Mouse (Mus musculus): ENCODE results near the gene Itpr3. TPM values are rescaled to one million over a fixed set of nuclear protein-coding genes. Genes with fewer than 3 reads are reported as not detected.

The Itpr3 gene
- polyA plus RNA-seq, 1 experiment from 2014 or later: 0.79 TPM

GRCm38 (mm10) chr17:27105698-27106470 is 48.8 kb downstream of the Itpr3 start:
- H3K4me2 ChIP-seq: no peak overlapping the region
- H3K4me1 ChIP-seq (replicated peaks): no peaks in the 10 kb centered on the region
- no peaks in the 10 kb centered on the region for H3K36me3 ChIP-seq
- 71% methylated on average over 12 of the region's 18 CpGs for WGBS
- no peaks in the 10 kb centered on the region for H3K27me3 ChIP-seq
- no peaks in the 10 kb centered on the region for H3K9me3 ChIP-seq
- no peak for ATAC-seq (ENCODE audit: low FRiP score, low read depth)
- H3K27ac ChIP-seq (replicated peaks): no peak overlapping the region
- no peak overlapping the region for H3K4me3 ChIP-seq
- H3K9ac ChIP-seq: no peak overlapping the region

GRCm38 (mm10) chr17:27106745-27107144 is 49.6 kb downstream of the Itpr3 start:
- ATAC-seq (ENCODE audit: low FRiP score, low read depth): no peak
- Histone ChIP-seq H3K27ac (replicated peaks) (no peak overlapping the region), H3K4me1 (replicated peaks) (no peaks in the 10 kb centered on the region), H3K9ac (no peak overlapping the region), H3K9me3 (no peaks in the 10 kb centered on the region), H3K4me2 (no peak overlapping the region), H3K36me3 (no peaks in the 10 kb centered on the region), H3K27me3 (no peaks in the 10 kb centered on the region), H3K4me3 (no peak overlapping the region)
- WGBS: 91% methylated on average over 9 of the region's 9 CpGs

- no peak overlapping the region for H3K27ac ChIP-seq (replicated peaks)
- WGBS: 71% methylated on average over 6 of the region's 6 CpGs
- no peaks in the 10 kb centered on the region for H3K9me3 ChIP-seq
- H3K4me2 ChIP-seq: no peak overlapping the region
- H3K36me3 ChIP-seq: no peaks in the 10 kb centered on the region
- no peak overlapping the region for H3K9ac ChIP-seq
- H3K27me3 ChIP-seq: no peaks in the 10 kb centered on the region
- ATAC-seq (ENCODE audit: low FRiP score, low read depth): no peak
- H3K4me3 ChIP-seq: no peak overlapping the region
- no peaks in the 10 kb centered on the region for H3K4me1 ChIP-seq (replicated peaks)
Measured at GRCm38 (mm10) chr17:27107936-27108335, 50.8 kb downstream of the Itpr3 start.

GRCm38 (mm10) chr17:27110072-27110471 is 53.0 kb downstream of the Itpr3 start:
- Histone ChIP-seq H3K4me2 (no peak overlapping the region), H3K9me3 (no peaks in the 10 kb centered on the region), H3K4me3 (no peak overlapping the region), H3K27me3 (no peaks in the 10 kb centered on the region), H3K4me1 (replicated peaks) (no peaks in the 10 kb centered on the region), H3K9ac (no peak overlapping the region), H3K36me3 (no peaks in the 10 kb centered on the region), H3K27ac (replicated peaks) (no peak overlapping the region)
- no peak for ATAC-seq (ENCODE audit: low FRiP score, low read depth)
- WGBS: 89% methylated on average over 7 of the region's 7 CpGs

- H3K36me3 ChIP-seq: 0 out of 2 replicates have a peak, but pooled peaks cover 8% of the 10 kb centered on the region
- ATAC-seq (ENCODE audit: low FRiP score, low read depth): no peak
- H3K27ac ChIP-seq (replicated peaks): no peak overlapping the region
- no peaks in the 10 kb centered on the region for H3K9me3 ChIP-seq
- 88% methylated on average over 25 of the region's 25 CpGs for WGBS
- H3K4me2 ChIP-seq: no peak overlapping the region
- no peak overlapping the region for H3K9ac ChIP-seq
- no peak overlapping the region for H3K4me3 ChIP-seq
- no peaks in the 10 kb centered on the region for H3K27me3 ChIP-seq
- H3K4me1 ChIP-seq (replicated peaks): peaks cover 24% of the 10 kb centered on the region
Measured at GRCm38 (mm10) chr17:27118676-27119539, 61.8 kb downstream of the Itpr3 start.

- H3K4me3 ChIP-seq: no peak overlapping the region
- no peaks in the 10 kb centered on the region for H3K9me3 ChIP-seq
- no peaks in the 10 kb centered on the region for H3K27me3 ChIP-seq
- H3K4me1 ChIP-seq (replicated peaks): peaks cover 26% of the 10 kb centered on the region
- ATAC-seq (ENCODE audit: low FRiP score, low read depth): no peak
- no peak overlapping the region for H3K4me2 ChIP-seq
- H3K36me3 ChIP-seq: 0 out of 2 replicates have a peak, but pooled peaks cover 10% of the 10 kb centered on the region
- no peak overlapping the region for H3K27ac ChIP-seq (replicated peaks)
- H3K9ac ChIP-seq: no peak overlapping the region
- 65% methylated on average over 4 of the region's 4 CpGs for WGBS
Measured at GRCm38 (mm10) chr17:27119540-27119895, 62.4 kb downstream of the Itpr3 start.

GRCm38 (mm10) chr17:27119954-27120353 is 62.9 kb downstream of the Itpr3 start:
- 0 out of 2 replicates have a peak, but pooled peaks cover 10% of the 10 kb centered on the region for H3K36me3 ChIP-seq
- no peak overlapping the region for H3K9ac ChIP-seq
- no peaks in the 10 kb centered on the region for H3K9me3 ChIP-seq
- WGBS: 72% methylated on average over 8 of the region's 8 CpGs
- no peak overlapping the region for H3K4me2 ChIP-seq
- no peak overlapping the region for H3K4me3 ChIP-seq
- H3K27me3 ChIP-seq: no peaks in the 10 kb centered on the region
- peak overlapping the region; percentile 34; the same call in 1 of the 2 replicates for H3K27ac ChIP-seq (replicated peaks)
- ATAC-seq (ENCODE audit: low FRiP score, low read depth): no peak
- H3K4me1 ChIP-seq (replicated peaks): peaks cover 30% of the 10 kb centered on the region

- 0 out of 2 replicates have a peak overlapping the region, but pooled peaks have one; percentile 34 for H3K27ac ChIP-seq (replicated peaks)
- WGBS: 5% methylated on average over 17 of the region's 18 CpGs
Measured at GRCm38 (mm10) chr17:27120561-27121024, 63.5 kb downstream of the Itpr3 start.

GRCm38 (mm10) chr17:27121266-27121665 is 64.2 kb downstream of the Itpr3 start:
- peaks cover 40% of the 10 kb centered on the region for H3K4me1 ChIP-seq (replicated peaks)
- H3K27me3 ChIP-seq: no peaks in the 10 kb centered on the region
- H3K4me3 ChIP-seq: no peak overlapping the region
- H3K27ac ChIP-seq (replicated peaks): no peak overlapping the region
- 33% methylated on average over 14 of the region's 14 CpGs for WGBS
- H3K9me3 ChIP-seq: no peaks in the 10 kb centered on the region
- no peak overlapping the region for H3K9ac ChIP-seq
- H3K36me3 ChIP-seq: 0 out of 2 replicates have a peak, but pooled peaks cover 10% of the 10 kb centered on the region
- no peak overlapping the region for H3K4me2 ChIP-seq
- no peak for ATAC-seq (ENCODE audit: low FRiP score, low read depth)

More at GRCm38 (mm10) chr17:27120561-27121024, 63.5 kb downstream of the Itpr3 start:
- peaks cover 37% of the 10 kb centered on the region for H3K4me1 ChIP-seq (replicated peaks)
- H3K27me3 ChIP-seq: no peaks in the 10 kb centered on the region
- peak; percentile 31; the same call in 1 of the 2 replicates for ATAC-seq (ENCODE audit: low FRiP score, low read depth)
- 0 out of 2 replicates have a peak, but pooled peaks cover 10% of the 10 kb centered on the region for H3K36me3 ChIP-seq
- H3K9ac ChIP-seq: no peak overlapping the region
- peak overlapping the region; percentile 32; the same call in 1 of the 2 replicates for H3K4me2 ChIP-seq
- no peak overlapping the region for H3K4me3 ChIP-seq
- H3K9me3 ChIP-seq: no peaks in the 10 kb centered on the region

- H3K4me1 ChIP-seq (replicated peaks): peaks cover 46% of the 10 kb centered on the region
- H3K9ac ChIP-seq: no peak overlapping the region
- ATAC-seq (ENCODE audit: low FRiP score, low read depth): no peak
- 63% methylated on average over 7 of the region's 7 CpGs for WGBS
- no peak overlapping the region for H3K4me3 ChIP-seq
- no peak overlapping the region for H3K27ac ChIP-seq (replicated peaks)
- no peak overlapping the region for H3K4me2 ChIP-seq
- H3K9me3 ChIP-seq: no peaks in the 10 kb centered on the region
- H3K36me3 ChIP-seq: 0 out of 2 replicates have a peak, but pooled peaks cover 10% of the 10 kb centered on the region
- no peaks in the 10 kb centered on the region for H3K27me3 ChIP-seq
Measured at GRCm38 (mm10) chr17:27121781-27122180, 64.7 kb downstream of the Itpr3 start.

GRCm38 (mm10) chr17:27122701-27123100 is 65.6 kb downstream of the Itpr3 start:
- no peak for ATAC-seq (ENCODE audit: low FRiP score, low read depth)
- WGBS: 81% methylated on average over 11 of the region's 11 CpGs
- Histone ChIP-seq H3K4me2 (no peak overlapping the region), H3K27me3 (no peaks in the 10 kb centered on the region), H3K36me3 (0 out of 2 replicates have a peak, but pooled peaks cover 10% of the 10 kb centered on the region), H3K9ac (no peak overlapping the region), H3K4me1 (replicated peaks) (peaks cover 52% of the 10 kb centered on the region), H3K4me3 (no peak overlapping the region), H3K27ac (replicated peaks) (no peak overlapping the region), H3K9me3 (no peaks in the 10 kb centered on the region)

- H3K27ac ChIP-seq (replicated peaks): no peak overlapping the region
- no peaks in the 10 kb centered on the region for H3K27me3 ChIP-seq
- H3K4me1 ChIP-seq (replicated peaks): peaks cover 52% of the 10 kb centered on the region
- 98% methylated on average over 2 of the region's 2 CpGs for WGBS
- H3K36me3 ChIP-seq: 0 out of 2 replicates have a peak, but pooled peaks cover 10% of the 10 kb centered on the region
- no peak overlapping the region for H3K4me2 ChIP-seq
- no peak for ATAC-seq (ENCODE audit: low FRiP score, low read depth)
- H3K9ac ChIP-seq: no peak overlapping the region
- no peaks in the 10 kb centered on the region for H3K9me3 ChIP-seq
- no peak overlapping the region for H3K4me3 ChIP-seq
Measured at GRCm38 (mm10) chr17:27123103-27123502, 66.0 kb downstream of the Itpr3 start.
